Mouse (Mus musculus): ENCODE results near the gene E130218I03Rik.

DNA sequence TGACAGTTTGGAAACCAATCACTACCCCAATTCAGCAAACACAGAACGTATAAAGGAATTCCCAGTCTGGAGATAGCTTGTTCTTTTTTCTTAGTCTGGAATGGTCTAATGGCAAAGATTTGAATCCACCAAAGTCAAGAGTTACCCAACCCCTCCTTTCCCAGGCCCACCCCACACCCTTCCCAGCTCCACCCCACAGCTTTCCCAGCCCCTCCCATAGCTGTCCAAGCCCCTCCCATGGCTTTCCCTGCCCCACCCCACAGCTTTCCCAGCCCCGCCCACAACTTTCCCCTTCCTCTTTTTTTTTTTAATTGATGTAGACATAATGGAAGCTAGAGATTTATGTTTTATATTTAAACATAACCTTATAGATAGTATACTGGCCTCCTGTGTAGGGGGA is 44.1 kb upstream of the E130218I03Rik start:
- TF ChIP-seq POLR2A (IDR thresholded peaks at IDR 0.05; ENCODE audit: borderline replicate concordance, insufficient read depth, low read length) (no peak), CTCF (IDR thresholded peaks at IDR 0.05; ENCODE audit: borderline replicate concordance, insufficient read depth, low read depth, low read length) (no peak)

Data from cerebellum, adult 2 months (tissue).